Mouse (Mus musculus) neural tube, embryonic 15.5 days (tissue): ENCODE data around the gene Med31. TPM values are rescaled to one million over a fixed set of nuclear protein-coding genes. Genes with fewer than 3 reads are reported as not detected.

Experiments used
- ATAC-seq: fragments of 200-750 bp; cut with Nextera tagmentation; 2 replicates; pipeline ENCODE4 v1.8.0; 2017; ENCODE audit warnings: mild to moderate bottlenecking, moderate TSS enrichment, moderate library complexity; ENCODE audit not compliant: low FRiP score
- H3K27ac ChIP-seq: fragments of 300-500 bp; sonication (generic); replicated peaks from 2 replicates; pipeline ENCODE4 v1.5.1; 2015; ENCODE audit warnings: mild to moderate bottlenecking, inconsistent platforms
- H3K27me3 ChIP-seq: fragments of 300-500 bp; sonication (generic); replicated peaks from 2 replicates; pipeline ENCODE4 v1.6.1; 2015; ENCODE audit warnings: inconsistent platforms
- H3K36me3 ChIP-seq: fragments of 300-500 bp; sonication (generic); 2 replicates; pipeline ENCODE4 v1.6.1; 2015; ENCODE audit warnings: inconsistent platforms
- H3K4me1 ChIP-seq: fragments of 300-500 bp; sonication (generic); 2 replicates; pipeline ENCODE4 v1.6.1; 2015; ENCODE audit warnings: inconsistent platforms
- H3K4me2 ChIP-seq: fragments of 300-500 bp; sonication (generic); 2 replicates; pipeline ENCODE4 v1.6.1; 2015; ENCODE audit warnings: inconsistent platforms, mild to moderate bottlenecking, moderate library complexity
- H3K4me3 ChIP-seq: fragments of 300-500 bp; sonication (generic); replicated peaks from 2 replicates; pipeline ENCODE4 v1.5.1; 2015; ENCODE audit warnings: mild to moderate bottlenecking, inconsistent platforms
- H3K9ac ChIP-seq: fragments of 300-500 bp; sonication (generic); replicated peaks from 2 replicates; pipeline ENCODE4 v1.6.1; 2015; ENCODE audit warnings: mild to moderate bottlenecking, inconsistent platforms
- H3K9me3 ChIP-seq: fragments of 300-500 bp; sonication (generic); replicated peaks from 2 replicates; pipeline ENCODE4 v1.6.1; 2016; ENCODE audit warnings: inconsistent platforms
- WGBS: fragments of 180-500 bp; shearing (Covaris S2); methylation state at CpG from one replicate; pipeline ENCODE4 v1.1.7; 2015; ENCODE audit warnings: mixed read lengths; 5-methylcytosine and 5-hydroxymethylcytosine counted together
- polyA plus RNA-seq: library from polyadenylated mRNA; unstranded; fragments of >200 nt; fragmentation: Nextera tagmentation; extraction: Ambion mirVana; gene quantifications from 2 replicates; pipeline ENCODE4 v1.2.1, GENCODE M21; 2015

Gene Med31
- polyA plus RNA-seq, result 49.5 and 55.3 TPM in 2 replicates

- Histone ChIP-seq H3K9ac (peak within 1 kb of the TSS; percentile 75), H3K27me3 (no peaks in the 10 kb centered on the region), H3K4me1 (peaks cover 26% of the 10 kb centered on the region), H3K36me3 (peaks cover 18% of the 10 kb centered on the region), H3K4me2 (peak within 1 kb of the TSS; percentile 88), H3K4me3 (peak within 1 kb of the TSS; percentile 86), H3K9me3 (no peaks in the 10 kb centered on the region), H3K27ac (peak within 1 kb of the TSS; percentile 90)
- peak; percentile 92 for ATAC-seq
- WGBS, result 2% methylated on average over 29 of the region's 29 CpGs
Measured at GRCm38 (mm10) chr11:72215410-72215797, at the start of gene Med31. Med31 (minus strand) TSS chr11:72215592.

GRCm38 (mm10) chr11:72256441-72256840, 41.0 kb upstream of the Med31 start:
- no peak for ATAC-seq
- no peaks in the 10 kb centered on the region for H3K9me3 ChIP-seq
- no peak overlapping the region for H3K9ac ChIP-seq
- H3K4me3 ChIP-seq, result no peak overlapping the region
- 84% methylated on average over 2 of the region's 2 CpGs for WGBS
- H3K36me3 ChIP-seq, result no peaks in the 10 kb centered on the region
- H3K27ac ChIP-seq, result no peak overlapping the region
- H3K27me3 ChIP-seq, result no peaks in the 10 kb centered on the region
- H3K4me2 ChIP-seq, result no peak overlapping the region
- no peaks in the 10 kb centered on the region for H3K4me1 ChIP-seq

- no peak overlapping the region for H3K27ac ChIP-seq
- 96% methylated on average over 4 of the region's 4 CpGs for WGBS
- no peak overlapping the region for H3K4me2 ChIP-seq
- H3K27me3 ChIP-seq, result 0 out of 2 replicates have a peak, but pooled peaks cover under 1% of the 10 kb centered on the region
- no peak for ATAC-seq
- H3K4me1 ChIP-seq, result no peaks in the 10 kb centered on the region
- H3K4me3 ChIP-seq, result no peak overlapping the region
- no peaks in the 10 kb centered on the region for H3K36me3 ChIP-seq
- H3K9ac ChIP-seq, result no peak overlapping the region
- no peaks in the 10 kb centered on the region for H3K9me3 ChIP-seq
Measured at GRCm38 (mm10) chr11:72255629-72256028, 40.2 kb upstream of the Med31 start.

GRCm38 (mm10) chr11:72245196-72245753, 29.9 kb upstream of the Med31 start:
- Histone ChIP-seq H3K36me3 (no peaks in the 10 kb centered on the region), H3K9me3 (no peaks in the 10 kb centered on the region), H3K4me3 (no peak overlapping the region), H3K27me3 (no peaks in the 10 kb centered on the region), H3K4me2 (no peak overlapping the region), H3K4me1 (no peaks in the 10 kb centered on the region), H3K27ac (no peak overlapping the region), H3K9ac (no peak overlapping the region)
- no peak for ATAC-seq
- WGBS, result 84% methylated on average over 8 of the region's 8 CpGs

- Histone ChIP-seq H3K27ac (no peak overlapping the region), H3K27me3 (no peaks in the 10 kb centered on the region), H3K4me2 (no peak overlapping the region), H3K36me3 (no peaks in the 10 kb centered on the region), H3K9ac (no peak overlapping the region), H3K4me3 (no peak overlapping the region), H3K4me1 (no peaks in the 10 kb centered on the region), H3K9me3 (no peaks in the 10 kb centered on the region)
- 79% methylated on average over 4 of the region's 4 CpGs for WGBS
- no peak for ATAC-seq
Measured at GRCm38 (mm10) chr11:72240062-72240860, 24.9 kb upstream of the Med31 start.

GRCm38 (mm10) chr11:72234013-72234412, 18.6 kb upstream of the Med31 start:
- no peaks in the 10 kb centered on the region for H3K36me3 ChIP-seq
- ATAC-seq, result no peak
- H3K4me3 ChIP-seq, result no peak overlapping the region
- no peak overlapping the region for H3K9ac ChIP-seq
- H3K9me3 ChIP-seq, result no peaks in the 10 kb centered on the region
- no peaks in the 10 kb centered on the region for H3K4me1 ChIP-seq
- no peak overlapping the region for H3K4me2 ChIP-seq
- no peak overlapping the region for H3K27ac ChIP-seq
- WGBS, result 64% methylated on average over 5 of the region's 5 CpGs
- no peaks in the 10 kb centered on the region for H3K27me3 ChIP-seq

- Histone ChIP-seq H3K4me1 (no peaks in the 10 kb centered on the region), H3K27me3 (no peaks in the 10 kb centered on the region), H3K27ac (no peak overlapping the region), H3K4me2 (no peak overlapping the region), H3K9ac (no peak overlapping the region), H3K9me3 (no peaks in the 10 kb centered on the region), H3K36me3 (no peaks in the 10 kb centered on the region), H3K4me3 (no peak overlapping the region)
- no peak for ATAC-seq
- WGBS, result 71% methylated on average over 1 of the region's 1 CpGs
Measured at GRCm38 (mm10) chr11:72232991-72233390, 17.6 kb upstream of the Med31 start.

- Histone ChIP-seq H3K9ac (no peak overlapping the region), H3K4me1 (no peaks in the 10 kb centered on the region), H3K27ac (no peak overlapping the region), H3K4me3 (no peak overlapping the region), H3K4me2 (no peak overlapping the region), H3K36me3 (no peaks in the 10 kb centered on the region), H3K9me3 (no peaks in the 10 kb centered on the region), H3K27me3 (no peaks in the 10 kb centered on the region)
- WGBS, result 83% methylated on average over 7 of the region's 7 CpGs
- ATAC-seq, result no peak
Measured at GRCm38 (mm10) chr11:72232068-72232467, 16.7 kb upstream of the Med31 start.

GRCm38 (mm10) chr11:72228513-72228912, 13.1 kb upstream of the Med31 start:
- no peak overlapping the region for H3K9ac ChIP-seq
- no peak overlapping the region for H3K27ac ChIP-seq
- H3K36me3 ChIP-seq, result no peaks in the 10 kb centered on the region
- peaks cover 14% of the 10 kb centered on the region; the same call in 1 of the 2 replicates for H3K4me1 ChIP-seq
- H3K4me2 ChIP-seq, result no peak overlapping the region
- no peaks in the 10 kb centered on the region for H3K27me3 ChIP-seq
- H3K9me3 ChIP-seq, result no peaks in the 10 kb centered on the region
- H3K4me3 ChIP-seq, result no peak overlapping the region
- no peak for ATAC-seq
- 95% methylated on average over 4 of the region's 4 CpGs for WGBS

- Histone ChIP-seq H3K4me2 (no peak overlapping the region), H3K9me3 (no peaks in the 10 kb centered on the region), H3K4me1 (peaks cover 14% of the 10 kb centered on the region; the same call in 1 of the 2 replicates), H3K27me3 (no peaks in the 10 kb centered on the region), H3K27ac (no peak overlapping the region), H3K4me3 (no peak overlapping the region), H3K36me3 (no peaks in the 10 kb centered on the region), H3K9ac (no peak overlapping the region)
- no peak for ATAC-seq
- WGBS, result 91% methylated on average over 6 of the region's 6 CpGs
Measured at GRCm38 (mm10) chr11:72226901-72227300, 11.5 kb upstream of the Med31 start.

GRCm38 (mm10) chr11:72226020-72226791, 10.8 kb upstream of the Med31 start:
- Histone ChIP-seq H3K27me3 (no peaks in the 10 kb centered on the region), H3K4me3 (no peak overlapping the region), H3K9ac (no peak overlapping the region), H3K4me1 (peaks cover 14% of the 10 kb centered on the region; the same call in 1 of the 2 replicates), H3K27ac (no peak overlapping the region), H3K36me3 (no peaks in the 10 kb centered on the region), H3K4me2 (no peak overlapping the region), H3K9me3 (no peaks in the 10 kb centered on the region)
- WGBS, result 42% methylated on average over 10 of the region's 10 CpGs
- ATAC-seq, result no peak
